In the genomic region with DNA sequence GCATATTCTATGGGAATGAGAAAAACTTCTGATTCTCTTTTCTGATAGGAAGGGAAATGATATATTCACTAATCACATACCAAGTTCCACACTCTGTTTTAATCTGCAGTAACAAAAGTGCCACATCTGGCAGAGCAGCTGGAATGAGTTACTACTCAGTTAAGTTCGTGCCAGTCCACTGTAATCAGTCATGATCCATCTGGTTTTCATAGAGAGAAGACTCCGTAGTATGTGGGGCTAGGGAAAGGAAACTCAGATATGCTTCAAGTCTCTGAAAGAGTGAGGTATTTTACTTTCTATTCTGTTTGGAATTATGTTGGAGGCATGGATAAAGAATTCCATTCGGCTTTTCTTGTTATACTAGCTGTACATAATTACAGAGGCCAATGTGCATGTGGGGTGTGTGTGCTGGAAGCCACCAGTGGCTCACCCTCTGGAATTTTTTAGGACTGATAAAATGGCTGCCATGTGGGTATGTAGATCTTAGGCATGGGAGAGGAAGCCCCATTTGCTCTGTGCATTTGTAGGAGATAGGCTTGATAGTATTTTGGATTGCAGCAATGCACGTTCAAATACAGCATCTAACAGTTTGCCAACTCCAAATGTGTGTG, we compare ENCODE assay signal across 28 mouse cellular contexts.
DNase-seq lines count a peak whose midpoint lies in the region; ATAC-seq and TF ChIP-seq lines count a peak whose summit lies in the region.
"Had no signal": no experiment of that assay in that cellular context is flagged by ENCODE, and none has a peak within 500 bp of the region (broad histone marks: within the 10 kb centered on the region; RNA-seq: fewer than 3 reads in every experiment).

No protein-coding gene starts in this region.

- H3K9me3 ChIP-seq in lung, embryonic 14.5 days (ENCODE audit: low read depth, low read length), result no peaks in the 10 kb centered on the region
- H3K9me3 ChIP-seq in lung, postnatal 0 days (ENCODE audit: low read length), result no peaks in the 10 kb centered on the region
- no peaks in the 10 kb centered on the region for H3K9me3 ChIP-seq in embryonic facial prominence, embryonic 11.5 days (replicated peaks; ENCODE audit: control insufficient read depth, low read length)
- H3K9me3 ChIP-seq in limb, embryonic 10.5 days (replicated peaks), result no peaks in the 10 kb centered on the region
- H3K9me3 ChIP-seq: forebrain, embryonic 13.5 days; G1E; heart, embryonic 10.5 days; limb, embryonic 15.5 days; lung, embryonic 15.5 days had no signal

- no peak overlapping the region for H3K27ac ChIP-seq in lung, embryonic 14.5 days (ENCODE audit: low read depth)
- no peak overlapping the region for H3K27ac ChIP-seq in lung, postnatal 0 days (ENCODE audit: low read length)
- no peak overlapping the region for H3K27ac ChIP-seq in embryonic facial prominence, embryonic 11.5 days (replicated peaks; ENCODE audit: low read depth, low read length)
- no peak overlapping the region for H3K27ac ChIP-seq in limb, embryonic 10.5 days
- H3K27ac ChIP-seq: forebrain, embryonic 13.5 days; gastrocnemius, adult 2 months; heart, embryonic 10.5 days; kidney, postnatal 0 days; limb, embryonic 15.5 days; liver, embryonic 14.5 days; lung, embryonic 15.5 days had no signal

- no peak for TF ChIP-seq CTCF in lung, embryonic 14.5 days (IDR thresholded peaks at IDR 0.05; ENCODE audit: low read depth)
- no peak for TF ChIP-seq CTCF in lung, postnatal 0 days (IDR thresholded peaks at IDR 0.05)

- no peak overlapping the region for H3K4me3 ChIP-seq in lung, embryonic 14.5 days (ENCODE audit: low read depth, low read length)
- no peak overlapping the region for H3K4me3 ChIP-seq in lung, postnatal 0 days (ENCODE audit: low read depth, low read length)
- H3K4me3 ChIP-seq in embryonic facial prominence, embryonic 11.5 days (ENCODE audit: low read depth, low read length), result no peak overlapping the region
- H3K4me3 ChIP-seq in limb, embryonic 10.5 days, result no peak overlapping the region
- H3K4me3 ChIP-seq: erythroblast, embryonic 14.5 days; forebrain, embryonic 13.5 days; gastrocnemius, adult 2 months; heart, embryonic 10.5 days; limb, embryonic 15.5 days; lung, embryonic 15.5 days; myocyte had no signal

- no peak for TF ChIP-seq EP300 in lung, postnatal 0 days (IDR thresholded peaks at IDR 0.05)

- H3K9ac ChIP-seq in lung, embryonic 14.5 days, result no peak overlapping the region
- no peak overlapping the region for H3K9ac ChIP-seq in lung, postnatal 0 days (replicated peaks; ENCODE audit: low read depth)
- no peak overlapping the region for H3K9ac ChIP-seq in embryonic facial prominence, embryonic 11.5 days (replicated peaks; ENCODE audit: low read length)
- H3K9ac ChIP-seq: forebrain, embryonic 13.5 days; limb, embryonic 15.5 days; liver, embryonic 14.5 days; lung, embryonic 15.5 days had no signal

- no peaks in the 10 kb centered on the region for H3K36me3 ChIP-seq in lung, embryonic 14.5 days (ENCODE audit: insufficient read depth)
- no peaks in the 10 kb centered on the region for H3K36me3 ChIP-seq in lung, postnatal 0 days (ENCODE audit: insufficient read depth, low read length)
- no peaks in the 10 kb centered on the region for H3K36me3 ChIP-seq in embryonic facial prominence, embryonic 11.5 days (replicated peaks; ENCODE audit: control insufficient read depth, insufficient read depth, low read depth, low read length)
- no peaks in the 10 kb centered on the region for H3K36me3 ChIP-seq in limb, embryonic 10.5 days
- H3K36me3 ChIP-seq: G1E; heart, embryonic 10.5 days; limb, embryonic 15.5 days; lung, embryonic 15.5 days had no signal

- no peaks in the 10 kb centered on the region for H3K4me1 ChIP-seq in lung, embryonic 14.5 days (ENCODE audit: insufficient read depth)
- H3K4me1 ChIP-seq in lung, postnatal 0 days (ENCODE audit: insufficient read depth, low read depth, low read length), result no peaks in the 10 kb centered on the region
- no peaks in the 10 kb centered on the region for H3K4me1 ChIP-seq in embryonic facial prominence, embryonic 11.5 days (ENCODE audit: control insufficient read depth, insufficient read depth, low read length)
- peaks cover 12% of the 10 kb centered on the region for H3K4me1 ChIP-seq in limb, embryonic 10.5 days
- H3K4me1 ChIP-seq: forebrain, embryonic 13.5 days; heart, embryonic 10.5 days; lung, embryonic 15.5 days had no signal

- no peak for ATAC-seq in lung, embryonic 14.5 days (ENCODE audit: insufficient read depth)
- ATAC-seq in lung, postnatal 0 days, result no peak
- ATAC-seq in embryonic facial prominence, embryonic 11.5 days (replicated peaks; ENCODE audit: insufficient number of reproducible peaks, low FRiP score, low TSS enrichment, low read depth), result peak; percentile 85
- ATAC-seq in erythroid progenitor cell, adult 5-6 weeks (replicated peaks; ENCODE audit: low FRiP score, poor library complexity, severe bottlenecking), result no peak
- ATAC-seq: forebrain, embryonic 13.5 days; midbrain, embryonic 16.5 days had no signal

- no peak overlapping the region for H3K4me2 ChIP-seq in lung, embryonic 14.5 days
- no peak overlapping the region for H3K4me2 ChIP-seq in lung, postnatal 0 days (replicated peaks; ENCODE audit: low read depth, low read length)
- H3K4me2 ChIP-seq in embryonic facial prominence, embryonic 11.5 days (ENCODE audit: low read depth, low read length), result no peak overlapping the region
- H3K4me2 ChIP-seq: forebrain, embryonic 13.5 days; limb, embryonic 15.5 days; lung, embryonic 15.5 days had no signal

- WGBS in lung, embryonic 14.5 days, result 55% methylated on average over 4 of the region's 4 CpGs
- 56% methylated on average over 4 of the region's 4 CpGs for WGBS in lung, postnatal 0 days
- 47% methylated on average over 4 of the region's 4 CpGs for WGBS in embryonic facial prominence, embryonic 11.5 days
- 40% methylated on average over 4 of the region's 4 CpGs for WGBS in limb, embryonic 10.5 days

- no peaks in the 10 kb centered on the region for H3K27me3 ChIP-seq in lung, embryonic 14.5 days (ENCODE audit: insufficient read depth, low read length)
- H3K27me3 ChIP-seq in lung, postnatal 0 days (replicated peaks; ENCODE audit: insufficient read depth, low read length), result no peaks in the 10 kb centered on the region
- H3K27me3 ChIP-seq in embryonic facial prominence, embryonic 11.5 days (ENCODE audit: control insufficient read depth, insufficient read depth, low read length), result no peaks in the 10 kb centered on the region
- no peaks in the 10 kb centered on the region for H3K27me3 ChIP-seq in limb, embryonic 10.5 days (ENCODE audit: low read depth, poor library complexity, severe bottlenecking)
- H3K27me3 ChIP-seq: CH12.LX; forebrain, embryonic 13.5 days; limb, embryonic 15.5 days; lung, embryonic 15.5 days had no signal

- DNase-seq in lung, embryonic 14.5 days, result peak; percentile 3
- no peak for DNase-seq in lung, postnatal 0 days (ENCODE audit: low spot score)
- peak; percentile 93 for DNase-seq in embryonic facial prominence, embryonic 11.5 days (ENCODE audit: low spot score)
- peak; percentile 73 for DNase-seq in limb, embryonic 10.5 days (ENCODE audit: low spot score)
- no peak for DNase-seq in thymus, postnatal 10 days (ENCODE audit: low spot score in 2 of 2)
- DNase-seq in layer of hippocampus, adult 18-20 months (ENCODE audit: low spot score in 2 of 2), result no peak
- DNase-seq: adrenal gland, postnatal 36 days; B cell, adult 2 months; cerebellum, adult 9-10 months; gastrocnemius, adult 2 months; heart, postnatal 4 days; kidney, adult 2 months; lung, postnatal 4 days; right cerebral cortex, adult 18-20 months; right cerebral cortex, postnatal 4 days; thymus, postnatal 25 days had no signal

Comparison
In these comparisons a context has a peak if more than half of its experiments do, and no peak if none do; other contexts are left out.
1. DNase-seq: peak in lung, embryonic 14.5 days (single experiment), embryonic facial prominence, embryonic 11.5 days (single experiment) and limb, embryonic 10.5 days (single experiment); none in lung, postnatal 0 days (single experiment), thymus, postnatal 10 days (0 of 2) and layer of hippocampus, adult 18-20 months (0 of 2).